Mouse (Mus musculus): ENCODE measurements around the gene E2f1.

- TF ChIP-seq ZNF384 (IDR thresholded peaks at IDR 0.05; ENCODE audit: low read depth, low read length) (no peak), CHD2 (IDR thresholded peaks at IDR 0.05; ENCODE audit: low read length) (no peak), USF1 (IDR thresholded peaks at IDR 0.05; ENCODE audit: low read depth, low read length) (no peak), MAFK (IDR thresholded peaks at IDR 0.05; ENCODE audit: insufficient replicate concordance, low read length) (no peak)
These were observed 59.6 kb downstream of the E2f1 start for GRCm38 (mm10) chr2:154510141-154510540.

All from CH12.LX (cell line).